Comparison of ENCODE assay signal across 14 mouse cellular contexts in genomic region chr2:144215601-144216000, GRCm38 (mm10). TPM values are rescaled to one million over a fixed set of nuclear protein-coding genes. Genes with fewer than 3 reads are reported as not detected.
DNase-seq lines count a peak whose midpoint lies in the region; ATAC-seq and TF ChIP-seq lines count a peak whose summit lies in the region.
"Had no signal": no experiment of that assay in that cellular context is flagged by ENCODE, and none has a peak within 500 bp of the region (broad histone marks: within the 10 kb centered on the region; RNA-seq: fewer than 3 reads in every experiment).

No protein-coding gene starts in this region.

- no peak overlapping the region for H3K4me3 ChIP-seq in midbrain, embryonic 10.5 days
- H3K4me3 ChIP-seq in midbrain, postnatal 0 days (ENCODE audit: low read depth, low read length) = no peak overlapping the region
- H3K4me3 ChIP-seq in embryonic facial prominence, embryonic 15.5 days (replicated peaks) = no peak overlapping the region
- H3K4me3 ChIP-seq in hindbrain, embryonic 16.5 days (ENCODE audit: low read length) = no peak overlapping the region
- H3K4me3 ChIP-seq in neural tube, embryonic 15.5 days (replicated peaks) = no peak overlapping the region
- H3K4me3 ChIP-seq: limb, embryonic 13.5 days; megakaryocyte, embryonic 14.5 days had no signal

- H3K4me2 ChIP-seq in midbrain, postnatal 0 days (ENCODE audit: low read depth, low read length, poor library complexity, severe bottlenecking) = no peak overlapping the region
- no peak overlapping the region for H3K4me2 ChIP-seq in embryonic facial prominence, embryonic 15.5 days (replicated peaks)
- no peak overlapping the region for H3K4me2 ChIP-seq in hindbrain, embryonic 16.5 days (ENCODE audit: low read length)
- H3K4me2 ChIP-seq in neural tube, embryonic 15.5 days = 0 out of 2 replicates have a peak overlapping the region, but pooled peaks have one; percentile 4
- H3K4me2 ChIP-seq: limb, embryonic 13.5 days; lung, embryonic 14.5 days had no signal

- peaks cover 16% of the 10 kb centered on the region for H3K4me1 ChIP-seq in midbrain, embryonic 10.5 days
- H3K4me1 ChIP-seq in midbrain, postnatal 0 days (ENCODE audit: insufficient read depth, low read length) = peaks cover 3% of the 10 kb centered on the region; the same call in 1 of the 2 replicates
- peaks cover 8% of the 10 kb centered on the region; the same call in 1 of the 2 replicates for H3K4me1 ChIP-seq in embryonic facial prominence, embryonic 15.5 days
- H3K4me1 ChIP-seq in hindbrain, embryonic 16.5 days (ENCODE audit: control insufficient read depth, insufficient read depth, low read depth, low read length) = peaks cover 4% of the 10 kb centered on the region; the same call in 1 of the 2 replicates
- peaks cover 11% of the 10 kb centered on the region for H3K4me1 ChIP-seq in neural tube, embryonic 15.5 days

- H3K27ac ChIP-seq in midbrain, embryonic 10.5 days (replicated peaks) = peak overlapping the region; percentile 80; the same call in 1 of the 2 replicates
- no peak overlapping the region for H3K27ac ChIP-seq in midbrain, postnatal 0 days (ENCODE audit: low read depth, low read length)
- H3K27ac ChIP-seq in embryonic facial prominence, embryonic 15.5 days (replicated peaks) = peak overlapping the region; percentile 12; the same call in 1 of the 2 replicates
- no peak overlapping the region; the same call in 1 of the 2 replicates for H3K27ac ChIP-seq in hindbrain, embryonic 16.5 days (ENCODE audit: low read depth, low read length)
- peak overlapping the region; percentile 56 for H3K27ac ChIP-seq in neural tube, embryonic 15.5 days (replicated peaks)
- H3K27ac ChIP-seq: limb, embryonic 13.5 days had no signal

- no peaks in the 10 kb centered on the region for H3K36me3 ChIP-seq in midbrain, embryonic 10.5 days
- H3K36me3 ChIP-seq in midbrain, postnatal 0 days (ENCODE audit: insufficient read depth, low read length) = no peaks in the 10 kb centered on the region
- no peaks in the 10 kb centered on the region for H3K36me3 ChIP-seq in embryonic facial prominence, embryonic 15.5 days
- H3K36me3 ChIP-seq in hindbrain, embryonic 16.5 days (ENCODE audit: control insufficient read depth, insufficient read depth, low read length) = no peaks in the 10 kb centered on the region
- H3K36me3 ChIP-seq in neural tube, embryonic 15.5 days = no peaks in the 10 kb centered on the region
- H3K36me3 ChIP-seq: limb, embryonic 13.5 days had no signal

- no peak for TF ChIP-seq CTCF in midbrain, postnatal 0 days (IDR thresholded peaks at IDR 0.05)

- H3K9me3 ChIP-seq in midbrain, embryonic 10.5 days (replicated peaks) = no peaks in the 10 kb centered on the region
- no peaks in the 10 kb centered on the region for H3K9me3 ChIP-seq in midbrain, postnatal 0 days (ENCODE audit: low read length)
- no peaks in the 10 kb centered on the region for H3K9me3 ChIP-seq in embryonic facial prominence, embryonic 15.5 days (replicated peaks)
- no peaks in the 10 kb centered on the region for H3K9me3 ChIP-seq in hindbrain, embryonic 16.5 days (ENCODE audit: control insufficient read depth, low read length)
- H3K9me3 ChIP-seq in neural tube, embryonic 15.5 days (replicated peaks) = no peaks in the 10 kb centered on the region
- H3K9me3 ChIP-seq: megakaryocyte, embryonic 14.5 days had no signal

- 31% methylated on average over 9 of the region's 9 CpGs for WGBS in midbrain, embryonic 10.5 days
- WGBS in midbrain, postnatal 0 days = 15% methylated on average over 9 of the region's 9 CpGs
- WGBS in embryonic facial prominence, embryonic 15.5 days = 36% methylated on average over 9 of the region's 9 CpGs
- WGBS in hindbrain, embryonic 16.5 days = 20% methylated on average over 9 of the region's 9 CpGs
- WGBS in neural tube, embryonic 15.5 days = 21% methylated on average over 9 of the region's 9 CpGs

- H3K27me3 ChIP-seq in midbrain, embryonic 10.5 days (ENCODE audit: low read depth, poor library complexity, severe bottlenecking) = no peaks in the 10 kb centered on the region
- H3K27me3 ChIP-seq in midbrain, postnatal 0 days (ENCODE audit: insufficient read depth, low read length) = no peaks in the 10 kb centered on the region
- H3K27me3 ChIP-seq in embryonic facial prominence, embryonic 15.5 days = no peaks in the 10 kb centered on the region
- no peaks in the 10 kb centered on the region for H3K27me3 ChIP-seq in hindbrain, embryonic 16.5 days (replicated peaks; ENCODE audit: control insufficient read depth, insufficient read depth, low read length)
- no peaks in the 10 kb centered on the region for H3K27me3 ChIP-seq in neural tube, embryonic 15.5 days (replicated peaks)
- H3K27me3 ChIP-seq: limb, embryonic 13.5 days; megakaryocyte, embryonic 14.5 days; Patski had no signal

- no peak overlapping the region for H3K9ac ChIP-seq in midbrain, postnatal 0 days (replicated peaks; ENCODE audit: low read length, poor library complexity, severe bottlenecking)
- no peak overlapping the region for H3K9ac ChIP-seq in embryonic facial prominence, embryonic 15.5 days
- no peak overlapping the region; the same call in 1 of the 2 replicates for H3K9ac ChIP-seq in hindbrain, embryonic 16.5 days (ENCODE audit: low read depth, low read length)
- no peak overlapping the region for H3K9ac ChIP-seq in neural tube, embryonic 15.5 days (replicated peaks)
- H3K9ac ChIP-seq: lung, embryonic 14.5 days had no signal

- no peak for ATAC-seq in midbrain, postnatal 0 days (ENCODE audit: low FRiP score)
- ATAC-seq in embryonic facial prominence, embryonic 15.5 days (ENCODE audit: insufficient number of reproducible peaks, low FRiP score, low TSS enrichment, low read depth) = no peak
- ATAC-seq in hindbrain, embryonic 16.5 days = peak; percentile 67
- no peak for ATAC-seq in neural tube, embryonic 15.5 days (ENCODE audit: low FRiP score)
- ATAC-seq in megakaryocyte progenitor cell, adult 5-6 weeks (replicated peaks; ENCODE audit: poor library complexity) = no peak
- ATAC-seq: Patski had no signal

- DNase-seq in midbrain, embryonic 10.5 days (ENCODE audit: low spot score) = no peak
- no peak for DNase-seq in midbrain, postnatal 0 days (ENCODE audit: low spot score)
- no peak for DNase-seq in layer of hippocampus, postnatal 36 days
- DNase-seq in right cerebral cortex, postnatal 4 days = no peak
- DNase-seq: cerebellum, postnatal 25 days; thymus, postnatal 14 days had no signal

RNA-seq across cellular contexts. Expression of gene Mgme1, which starts 54.9 kb away (rescaled TPM):
- 22.5 and 26.0 TPM in 2 replicates for polyA plus RNA-seq in midbrain, embryonic 10.5 days (2016; fragmentation: Nextera tagmentation; extraction: Ambion mirVana)
- total RNA-seq in midbrain, postnatal 0 days (2014; rRNA removed) = 4.3 and 4.4 TPM in 2 replicates
- 5.6 and 6.2 TPM in 2 replicates for polyA plus RNA-seq in midbrain, postnatal 0 days (2015; fragmentation: Nextera tagmentation; extraction: Ambion mirVana)
- polyA plus RNA-seq in embryonic facial prominence, embryonic 15.5 days (2015; fragmentation: Nextera tagmentation; extraction: Ambion mirVana) = 17.9 and 18.6 TPM in 2 replicates
- polyA plus RNA-seq in hindbrain, embryonic 16.5 days (2015; fragmentation: Nextera tagmentation; extraction: Ambion mirVana) = 12.4 and 14.9 TPM in 2 replicates
- 13.3 and 15.5 TPM in 2 replicates for polyA plus RNA-seq in neural tube, embryonic 15.5 days (2015; fragmentation: Nextera tagmentation; extraction: Ambion mirVana)
- 1 to 10 TPM; 6.1 to 7.1 TPM for total RNA-seq in layer of hippocampus, postnatal 36 days (2021)
- total RNA-seq in megakaryocyte progenitor cell, adult 5-6 weeks (2015) = 16.5 and 17.7 TPM in 2 replicates
- total RNA-seq in megakaryocyte progenitor cell, adult 5-6 weeks (2017) = 30.2 and 31.0 TPM in 2 replicates

RNA-seq across cellular contexts. Expression of gene Snx5, which starts 55.1 kb away (rescaled TPM):
- 102 and 120 TPM in 2 replicates for polyA plus RNA-seq in midbrain, embryonic 10.5 days (2016; fragmentation: Nextera tagmentation; extraction: Ambion mirVana)
- 62.3 and 69.0 TPM in 2 replicates for total RNA-seq in midbrain, postnatal 0 days (2014; rRNA removed)
- 57.2 and 58.0 TPM in 2 replicates for polyA plus RNA-seq in midbrain, postnatal 0 days (2015; fragmentation: Nextera tagmentation; extraction: Ambion mirVana)
- 104 and 110 TPM in 2 replicates for polyA plus RNA-seq in embryonic facial prominence, embryonic 15.5 days (2015; fragmentation: Nextera tagmentation; extraction: Ambion mirVana)
- 68.0 and 72.8 TPM in 2 replicates for polyA plus RNA-seq in hindbrain, embryonic 16.5 days (2015; fragmentation: Nextera tagmentation; extraction: Ambion mirVana)
- polyA plus RNA-seq in neural tube, embryonic 15.5 days (2015; fragmentation: Nextera tagmentation; extraction: Ambion mirVana) = 74.4 and 93.8 TPM in 2 replicates
- 10 to 100 TPM; 68.7 to 69.4 TPM for total RNA-seq in layer of hippocampus, postnatal 36 days (2021)
- total RNA-seq in megakaryocyte progenitor cell, adult 5-6 weeks (2015) = 269 and 285 TPM in 2 replicates
- total RNA-seq in megakaryocyte progenitor cell, adult 5-6 weeks (2017) = 297 and 304 TPM in 2 replicates

Comparison
In these comparisons a context has a peak if more than half of its experiments do, and no peak if none do; other contexts are left out.
1. H3K27ac ChIP-seq: peak in midbrain, embryonic 10.5 days (single experiment), embryonic facial prominence, embryonic 15.5 days (single experiment) and neural tube, embryonic 15.5 days (single experiment); none in midbrain, postnatal 0 days (single experiment) and hindbrain, embryonic 16.5 days (single experiment).